Mouse (Mus musculus) C2C12 (cell line): ENCODE measurements around the gene Dok5.

Source experiments
- CTCF ChIP-seq: IDR thresholded peaks from one replicate; pipeline ENCODE4 v1.5.1; 2011; ENCODE audit not compliant: control insufficient read depth, insufficient read depth, insufficient read length
- FOSL1 ChIP-seq: IDR thresholded peaks from one replicate; pipeline ENCODE4 v1.8.0; 2011; ENCODE audit warnings: mild to moderate bottlenecking, low read length; ENCODE audit not compliant: poor library complexity, insufficient read depth, severe bottlenecking
- MAX ChIP-seq: IDR thresholded peaks from one replicate; pipeline ENCODE4 v1.6.1; 2011; ENCODE audit warnings: mild to moderate bottlenecking, control low read depth
- USF1 ChIP-seq: IDR thresholded peaks from one replicate; pipeline ENCODE4 v1.6.1; 2011; ENCODE audit warnings: low read depth, mild to moderate bottlenecking, control low read depth, moderate library complexity

DNA sequence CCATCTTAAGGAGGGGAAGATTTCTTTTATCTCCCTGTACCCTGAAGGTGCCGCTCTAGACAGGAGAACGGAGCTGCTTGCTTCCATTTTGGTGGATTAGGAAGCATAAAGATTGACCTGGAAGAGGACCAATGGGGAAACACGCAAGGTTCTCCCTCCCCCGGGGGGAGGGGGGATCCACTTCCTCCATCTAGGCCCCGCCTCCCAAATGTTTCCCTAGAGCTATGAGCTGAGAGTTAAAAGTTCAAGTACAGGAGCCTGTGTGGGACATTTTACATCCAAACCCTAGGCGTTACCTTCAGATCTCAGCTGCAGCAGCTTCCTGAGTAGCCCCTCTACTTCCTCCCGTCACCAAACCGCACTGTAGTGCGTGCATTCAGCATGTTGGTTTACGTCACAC is 56.5 kb downstream of the Dok5 start:
- TF ChIP-seq MAX (no peak), CTCF (no peak), USF1 (no peak), FOSL1 (no peak)
